Mouse (Mus musculus): ENCODE measurements around the gene Gcnt4.

The Gcnt4 gene

GRCm38 (mm10) chr13:96993291-96993989 is 69.0 kb downstream of the Gcnt4 start:
- peak; percentile 47 for DNase-seq

GRCm38 (mm10) chr13:96995243-96995642 is 70.8 kb downstream of the Gcnt4 start:
- DNase-seq: no peak

- no peak for DNase-seq
Observed at GRCm38 (mm10) chr13:96997080-96997479, 72.6 kb downstream of the Gcnt4 start.
